Mouse (Mus musculus) neural tube, embryonic 13.5 days (tissue): Measurements from ENCODE around the gene Pard3. TPM values are rescaled to one million over a fixed set of nuclear protein-coding genes. Genes with fewer than 3 reads are reported as not detected.
A peak's percentile ranks its signal among the peaks of the same experiment; 100 is the strongest.

ENCODE experiments used
- ATAC-seq: fragments of 200-750 bp; cut with Nextera tagmentation; 2 replicates; pipeline ENCODE4 v1.8.0; 2017; ENCODE audit warnings: low read depth, mild to moderate bottlenecking, moderate TSS enrichment, moderate library complexity
- H3K27ac ChIP-seq: fragments of 300-500 bp; sonication (generic); replicated peaks from 2 replicates; pipeline ENCODE4 v1.5.1; 2015; ENCODE audit warnings: moderate library complexity, mild to moderate bottlenecking, inconsistent platforms
- H3K27me3 ChIP-seq: fragments of 300-500 bp; sonication (generic); 2 replicates; pipeline ENCODE4 v1.6.1; 2015; ENCODE audit warnings: mild to moderate bottlenecking, inconsistent platforms
- H3K36me3 ChIP-seq: fragments of 300-500 bp; sonication (generic); 2 replicates; pipeline ENCODE4 v1.6.1; 2015; ENCODE audit warnings: mild to moderate bottlenecking, inconsistent platforms
- H3K4me1 ChIP-seq: fragments of 300-500 bp; sonication (generic); replicated peaks from 2 replicates; pipeline ENCODE4 v1.6.1; 2015; ENCODE audit warnings: inconsistent platforms
- H3K4me2 ChIP-seq: fragments of 300-500 bp; sonication (generic); 2 replicates; pipeline ENCODE4 v1.6.1; 2015; ENCODE audit warnings: inconsistent platforms, mild to moderate bottlenecking, moderate library complexity
- H3K4me3 ChIP-seq: fragments of 300-500 bp; sonication (generic); 2 replicates; pipeline ENCODE4 v1.5.1; 2015; ENCODE audit warnings: mild to moderate bottlenecking, inconsistent platforms
- H3K9ac ChIP-seq: fragments of 300-500 bp; sonication (generic); 2 replicates; pipeline ENCODE4 v1.6.1; 2015; ENCODE audit warnings: moderate library complexity, mild to moderate bottlenecking, inconsistent platforms
- H3K9me3 ChIP-seq: fragments of 300-500 bp; sonication (generic); 2 replicates; pipeline ENCODE4 v1.6.1; 2016; ENCODE audit warnings: inconsistent platforms
- WGBS: fragments of 180-500 bp; shearing (Covaris S2); methylation state at CpG from one replicate; pipeline ENCODE4 v1.1.7; 2015; 5-methylcytosine and 5-hydroxymethylcytosine counted together
- polyA plus RNA-seq: library from polyadenylated mRNA; unstranded; fragments of >200 nt; fragmentation: Nextera tagmentation; extraction: Ambion mirVana; gene quantifications from 2 replicates; pipeline ENCODE4 v1.2.1, GENCODE M21; 2015

Pard3 gene
- polyA plus RNA-seq, 1 experiment from 2014 or later = 20.9 TPM

GRCm38 (mm10) chr8:127284462-127285216 is 220.9 kb downstream of the Pard3 start:
- H3K36me3 ChIP-seq = no peaks in the 10 kb centered on the region
- 0 out of 2 replicates have a peak, but pooled peaks have one; percentile 48 for ATAC-seq
- no peak overlapping the region for H3K27ac ChIP-seq
- H3K4me1 ChIP-seq = peaks cover 32% of the 10 kb centered on the region
- no peaks in the 10 kb centered on the region for H3K9me3 ChIP-seq
- H3K4me3 ChIP-seq = no peak overlapping the region
- H3K9ac ChIP-seq = no peak overlapping the region
- 71% methylated on average over 9 of the region's 9 CpGs for WGBS
- H3K4me2 ChIP-seq = no peak overlapping the region
- no peaks in the 10 kb centered on the region for H3K27me3 ChIP-seq

- Histone ChIP-seq H3K4me2 (no peak overlapping the region), H3K9ac (no peak overlapping the region), H3K36me3 (no peaks in the 10 kb centered on the region), H3K27me3 (no peaks in the 10 kb centered on the region), H3K27ac (no peak overlapping the region), H3K4me3 (no peak overlapping the region), H3K4me1 (peaks cover 18% of the 10 kb centered on the region), H3K9me3 (no peaks in the 10 kb centered on the region)
- WGBS = 90% methylated on average over 10 of the region's 10 CpGs
- ATAC-seq = no peak
Observed at GRCm38 (mm10) chr8:127287816-127288215, 224.1 kb downstream of the Pard3 start.

GRCm38 (mm10) chr8:127292307-127292706 is 228.6 kb downstream of the Pard3 start:
- no peaks in the 10 kb centered on the region for H3K9me3 ChIP-seq
- WGBS = 92% methylated on average over 5 of the region's 5 CpGs
- no peaks in the 10 kb centered on the region for H3K27me3 ChIP-seq
- no peaks in the 10 kb centered on the region for H3K36me3 ChIP-seq
- no peak overlapping the region for H3K4me2 ChIP-seq
- peaks cover 12% of the 10 kb centered on the region; the same call in 1 of the 2 replicates for H3K4me1 ChIP-seq
- no peak overlapping the region for H3K4me3 ChIP-seq
- no peak overlapping the region for H3K27ac ChIP-seq
- no peak; the same call in 1 of the 2 replicates for ATAC-seq
- no peak overlapping the region for H3K9ac ChIP-seq

- Histone ChIP-seq H3K36me3 (no peaks in the 10 kb centered on the region), H3K9me3 (no peaks in the 10 kb centered on the region), H3K27me3 (no peaks in the 10 kb centered on the region), H3K9ac (no peak overlapping the region), H3K4me3 (no peak overlapping the region), H3K27ac (no peak overlapping the region), H3K4me2 (no peak overlapping the region), H3K4me1 (peaks cover 19% of the 10 kb centered on the region; the same call in 1 of the 2 replicates)
- WGBS = 71% methylated on average over 6 of the region's 6 CpGs
- no peak for ATAC-seq
Observed at GRCm38 (mm10) chr8:127293025-127293729, 229.5 kb downstream of the Pard3 start.

- Histone ChIP-seq H3K27ac (no peak overlapping the region), H3K4me3 (no peak overlapping the region), H3K27me3 (no peaks in the 10 kb centered on the region), H3K4me2 (no peak overlapping the region), H3K36me3 (no peaks in the 10 kb centered on the region), H3K9me3 (no peaks in the 10 kb centered on the region), H3K9ac (no peak overlapping the region), H3K4me1 (peaks cover 20% of the 10 kb centered on the region; the same call in 1 of the 2 replicates)
- 70% methylated on average over 6 of the region's 6 CpGs for WGBS
- ATAC-seq = no peak
Observed at GRCm38 (mm10) chr8:127294061-127294460, 230.4 kb downstream of the Pard3 start.

- Histone ChIP-seq H3K27ac (no peak overlapping the region), H3K27me3 (no peaks in the 10 kb centered on the region), H3K4me1 (peaks cover 20% of the 10 kb centered on the region; the same call in 1 of the 2 replicates), H3K9me3 (no peaks in the 10 kb centered on the region), H3K4me3 (no peak overlapping the region), H3K36me3 (no peaks in the 10 kb centered on the region), H3K9ac (no peak overlapping the region), H3K4me2 (no peak overlapping the region)
- no peak for ATAC-seq
- WGBS = 89% methylated on average over 13 of the region's 13 CpGs
Observed at GRCm38 (mm10) chr8:127295848-127296247, 232.2 kb downstream of the Pard3 start.

GRCm38 (mm10) chr8:127300493-127300892 is 236.8 kb downstream of the Pard3 start:
- Histone ChIP-seq H3K9ac (no peak overlapping the region), H3K4me2 (no peak overlapping the region), H3K9me3 (no peaks in the 10 kb centered on the region), H3K36me3 (no peaks in the 10 kb centered on the region), H3K4me1 (peaks cover 15% of the 10 kb centered on the region; the same call in 1 of the 2 replicates), H3K4me3 (no peak overlapping the region), H3K27me3 (no peaks in the 10 kb centered on the region), H3K27ac (no peak overlapping the region)
- WGBS = 85% methylated on average over 5 of the region's 5 CpGs
- no peak for ATAC-seq

- 84% methylated on average over 6 of the region's 6 CpGs for WGBS
- H3K27me3 ChIP-seq = no peaks in the 10 kb centered on the region
- ATAC-seq = no peak
Observed at GRCm38 (mm10) chr8:127302847-127303445, 239.3 kb downstream of the Pard3 start.

GRCm38 (mm10) chr8:127307026-127307425 is 243.3 kb downstream of the Pard3 start:
- no peak overlapping the region for H3K27ac ChIP-seq
- H3K27me3 ChIP-seq = no peaks in the 10 kb centered on the region
- ATAC-seq = no peak
- H3K9me3 ChIP-seq = no peaks in the 10 kb centered on the region
- WGBS = 79% methylated on average over 5 of the region's 5 CpGs
- no peak overlapping the region for H3K9ac ChIP-seq
- no peak overlapping the region for H3K4me2 ChIP-seq
- no peaks in the 10 kb centered on the region for H3K36me3 ChIP-seq
- H3K4me3 ChIP-seq = no peak overlapping the region
- H3K4me1 ChIP-seq = peaks cover 20% of the 10 kb centered on the region

More at GRCm38 (mm10) chr8:127302847-127303445, 239.3 kb downstream of the Pard3 start:
- H3K4me3 ChIP-seq = no peak overlapping the region
- no peak overlapping the region for H3K4me2 ChIP-seq
- H3K9ac ChIP-seq = no peak overlapping the region
- H3K4me1 ChIP-seq = peaks cover 8% of the 10 kb centered on the region
- H3K9me3 ChIP-seq = no peaks in the 10 kb centered on the region
- H3K27ac ChIP-seq = 0 out of 2 replicates have a peak overlapping the region, but pooled peaks have one; percentile 9
- H3K36me3 ChIP-seq = no peaks in the 10 kb centered on the region

GRCm38 (mm10) chr8:127309363-127309762 is 245.7 kb downstream of the Pard3 start:
- H3K27me3 ChIP-seq = no peaks in the 10 kb centered on the region
- no peak overlapping the region for H3K4me3 ChIP-seq
- no peaks in the 10 kb centered on the region for H3K9me3 ChIP-seq
- H3K36me3 ChIP-seq = no peaks in the 10 kb centered on the region
- H3K9ac ChIP-seq = no peak overlapping the region
- ATAC-seq = peak; percentile 75; the same call in 1 of the 2 replicates
- peaks cover 20% of the 10 kb centered on the region for H3K4me1 ChIP-seq
- WGBS = 61% methylated on average over 1 of the region's 1 CpGs
- no peak overlapping the region for H3K4me2 ChIP-seq
- peak overlapping the region; percentile 67; the same call in 1 of the 2 replicates for H3K27ac ChIP-seq

GRCm38 (mm10) chr8:127315811-127316210 is 252.1 kb downstream of the Pard3 start:
- ATAC-seq = no peak
- H3K4me1 ChIP-seq = peaks cover 12% of the 10 kb centered on the region
- no peak overlapping the region for H3K27ac ChIP-seq
- no peak overlapping the region for H3K9ac ChIP-seq
- no peak overlapping the region for H3K4me3 ChIP-seq
- no peaks in the 10 kb centered on the region for H3K9me3 ChIP-seq
- WGBS = 50% methylated on average over 1 of the region's 1 CpGs
- H3K36me3 ChIP-seq = no peaks in the 10 kb centered on the region
- no peak overlapping the region for H3K4me2 ChIP-seq
- H3K27me3 ChIP-seq = no peaks in the 10 kb centered on the region

- ATAC-seq = no peak
- Histone ChIP-seq H3K4me1 (peaks cover 12% of the 10 kb centered on the region), H3K27ac (no peak overlapping the region), H3K4me3 (no peak overlapping the region), H3K36me3 (no peaks in the 10 kb centered on the region), H3K4me2 (no peak overlapping the region), H3K9me3 (no peaks in the 10 kb centered on the region), H3K27me3 (no peaks in the 10 kb centered on the region), H3K9ac (no peak overlapping the region)
- 83% methylated on average over 1 of the region's 1 CpGs for WGBS
Observed at GRCm38 (mm10) chr8:127317914-127318313, 254.2 kb downstream of the Pard3 start.
